Mouse (Mus musculus): ENCODE results near the gene Chl1. TPM values are rescaled to one million over a fixed set of nuclear protein-coding genes. Genes with fewer than 3 reads are reported as not detected.

Chl1 gene
- polyA plus RNA-seq, 1 experiment from 2014 or later, result 0.37 TPM

GRCm38 (mm10) chr6:103674332-103674731 lies 163.9 kb downstream of the Chl1 start:
- no peaks in the 10 kb centered on the region for H3K4me1 ChIP-seq
- H3K27ac ChIP-seq (replicated peaks), result no peak overlapping the region
- no peaks in the 10 kb centered on the region for H3K9me3 ChIP-seq
- H3K4me2 ChIP-seq, result no peak overlapping the region
- WGBS, result 50% methylated on average over 6 of the region's 6 CpGs
- no peak for ATAC-seq (ENCODE audit: extremely low read depth, insufficient number of reproducible peaks, low FRiP score, low TSS enrichment)
- H3K4me3 ChIP-seq, result no peak overlapping the region
- H3K36me3 ChIP-seq, result no peaks in the 10 kb centered on the region
- H3K27me3 ChIP-seq (replicated peaks), result no peaks in the 10 kb centered on the region
- H3K9ac ChIP-seq, result no peak overlapping the region

DNA sequence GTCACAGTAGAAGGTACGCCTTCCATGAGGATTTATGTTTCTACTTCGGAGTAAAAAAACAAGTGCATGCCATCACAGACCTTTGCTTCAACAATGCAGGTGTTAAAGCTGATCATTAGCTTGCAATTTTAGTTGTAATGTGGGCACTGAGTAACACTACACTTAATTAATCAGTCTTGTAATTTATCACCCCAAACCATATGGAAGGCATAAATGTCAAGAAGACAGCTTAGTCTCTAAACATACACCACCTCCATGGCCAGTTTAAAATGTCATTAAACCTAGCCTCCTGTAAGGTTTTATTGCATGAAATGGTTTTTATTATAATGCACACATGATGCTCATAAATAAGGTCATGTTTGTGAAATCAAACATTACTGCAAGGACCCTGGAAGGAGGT lies 164.8 kb downstream of the Chl1 start:
- H3K36me3 ChIP-seq, result no peaks in the 10 kb centered on the region
- H3K27me3 ChIP-seq (replicated peaks), result no peaks in the 10 kb centered on the region
- H3K9ac ChIP-seq, result no peak overlapping the region
- 72% methylated on average over 2 of the region's 2 CpGs for WGBS
- no peak for ATAC-seq (ENCODE audit: extremely low read depth, insufficient number of reproducible peaks, low FRiP score, low TSS enrichment)
- H3K27ac ChIP-seq (replicated peaks), result no peak overlapping the region
- no peak overlapping the region for H3K4me3 ChIP-seq
- H3K4me1 ChIP-seq, result no peaks in the 10 kb centered on the region
- H3K4me2 ChIP-seq, result no peak overlapping the region
- H3K9me3 ChIP-seq, result no peaks in the 10 kb centered on the region

GRCm38 (mm10) chr6:103676664-103677063 lies 166.3 kb downstream of the Chl1 start:
- no peaks in the 10 kb centered on the region for H3K4me1 ChIP-seq
- no peaks in the 10 kb centered on the region for H3K27me3 ChIP-seq (replicated peaks)
- H3K4me2 ChIP-seq, result no peak overlapping the region
- H3K27ac ChIP-seq (replicated peaks), result no peak overlapping the region
- H3K9ac ChIP-seq, result no peak overlapping the region
- no peaks in the 10 kb centered on the region for H3K9me3 ChIP-seq
- no peak overlapping the region for H3K4me3 ChIP-seq
- WGBS, result 83% methylated on average over 5 of the region's 5 CpGs
- no peak for ATAC-seq (ENCODE audit: extremely low read depth, insufficient number of reproducible peaks, low FRiP score, low TSS enrichment)
- H3K36me3 ChIP-seq, result no peaks in the 10 kb centered on the region

DNA sequence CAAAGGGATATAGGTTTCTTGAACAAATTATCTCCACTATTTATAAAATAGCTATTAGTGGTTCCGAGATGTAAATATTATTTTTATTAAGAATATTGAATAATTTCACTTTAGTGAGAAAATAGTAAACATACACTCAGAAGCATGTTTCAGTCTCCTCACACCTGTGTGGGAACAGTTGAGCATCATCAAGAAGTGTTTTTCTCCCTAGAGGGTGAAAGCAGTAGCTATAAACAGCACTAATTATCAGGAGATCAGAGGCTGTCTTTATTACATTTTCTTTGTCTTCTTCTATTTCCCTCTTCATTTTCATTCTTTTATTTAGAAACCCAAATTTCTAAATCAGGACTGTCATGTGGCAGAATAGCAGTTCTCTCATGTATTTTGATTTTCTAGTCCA lies 166.7 kb downstream of the Chl1 start:
- H3K36me3 ChIP-seq, result no peaks in the 10 kb centered on the region
- 70% methylated on average over 1 of the region's 1 CpGs for WGBS
- no peaks in the 10 kb centered on the region for H3K4me1 ChIP-seq
- no peak overlapping the region for H3K9ac ChIP-seq
- no peaks in the 10 kb centered on the region for H3K9me3 ChIP-seq
- H3K4me3 ChIP-seq, result no peak overlapping the region
- no peaks in the 10 kb centered on the region for H3K27me3 ChIP-seq (replicated peaks)
- no peak overlapping the region for H3K4me2 ChIP-seq
- no peak for ATAC-seq (ENCODE audit: extremely low read depth, insufficient number of reproducible peaks, low FRiP score, low TSS enrichment)
- H3K27ac ChIP-seq (replicated peaks), result no peak overlapping the region

DNA sequence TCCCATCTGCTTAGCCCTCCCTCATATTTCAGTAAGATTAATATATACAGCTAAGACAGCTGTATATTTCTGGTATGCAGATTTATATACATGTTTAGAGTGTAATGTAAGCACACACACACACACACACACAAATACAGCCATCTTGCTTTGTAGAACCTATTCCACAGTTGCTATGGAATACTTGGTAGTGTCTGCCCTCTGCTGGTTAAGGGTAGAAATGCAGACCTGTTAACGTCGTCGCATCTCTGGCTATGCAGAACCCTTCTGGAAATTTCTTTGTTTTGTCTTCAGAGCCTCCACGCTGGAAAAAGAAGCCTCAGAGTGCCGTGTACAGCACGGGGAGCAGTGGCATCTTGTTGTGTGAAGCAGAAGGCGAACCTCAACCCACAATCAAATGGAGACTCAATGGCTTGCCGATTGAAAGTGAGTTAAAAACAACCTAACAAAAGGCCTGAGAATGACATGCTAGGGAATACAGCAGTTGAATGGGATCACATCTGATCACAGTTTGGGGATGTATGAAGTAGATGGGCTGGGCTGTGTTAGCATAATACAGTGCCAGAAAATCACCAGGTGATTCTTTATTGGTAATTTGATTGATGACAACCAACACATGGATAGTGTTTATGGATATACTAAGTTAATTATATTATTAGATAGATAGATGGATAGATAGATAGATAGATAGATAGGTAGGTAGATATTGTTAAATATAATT lies 172.6 kb downstream of the Chl1 start:
- Histone ChIP-seq H3K27ac (replicated peaks) (no peak overlapping the region), H3K9ac (no peak overlapping the region), H3K36me3 (no peaks in the 10 kb centered on the region), H3K4me1 (no peaks in the 10 kb centered on the region), H3K9me3 (no peaks in the 10 kb centered on the region), H3K27me3 (replicated peaks) (no peaks in the 10 kb centered on the region), H3K4me2 (no peak overlapping the region), H3K4me3 (no peak overlapping the region)
- ATAC-seq (ENCODE audit: extremely low read depth, insufficient number of reproducible peaks, low FRiP score, low TSS enrichment), result no peak
- WGBS, result 14% methylated on average over 8 of the region's 8 CpGs

DNA sequence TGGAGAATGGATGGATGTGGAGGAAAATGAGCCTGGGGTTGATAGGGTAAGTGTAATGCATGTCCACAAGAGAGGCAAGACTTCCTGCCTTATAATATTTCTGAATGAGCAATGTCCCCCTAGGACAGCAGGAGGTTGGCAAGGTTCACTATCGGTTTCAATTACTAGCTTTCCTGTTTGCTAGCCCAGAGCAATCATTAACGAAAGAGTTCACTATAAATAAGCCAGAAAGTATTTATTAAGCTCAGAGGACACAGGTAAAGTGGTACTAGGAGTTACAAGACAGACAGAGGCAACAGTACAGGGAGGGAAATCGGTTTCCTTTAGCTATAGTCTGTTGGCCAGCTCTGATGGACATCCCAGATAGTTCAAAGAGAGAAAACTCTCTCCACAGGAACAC lies 182.1 kb downstream of the Chl1 start:
- 68% methylated on average over 3 of the region's 3 CpGs for WGBS
- Histone ChIP-seq H3K4me2 (no peak overlapping the region), H3K36me3 (no peaks in the 10 kb centered on the region), H3K4me3 (no peak overlapping the region), H3K27ac (replicated peaks) (no peak overlapping the region), H3K9ac (no peak overlapping the region), H3K4me1 (no peaks in the 10 kb centered on the region), H3K9me3 (no peaks in the 10 kb centered on the region), H3K27me3 (replicated peaks) (no peaks in the 10 kb centered on the region)
- ATAC-seq (ENCODE audit: extremely low read depth, insufficient number of reproducible peaks, low FRiP score, low TSS enrichment), result no peak

DNA sequence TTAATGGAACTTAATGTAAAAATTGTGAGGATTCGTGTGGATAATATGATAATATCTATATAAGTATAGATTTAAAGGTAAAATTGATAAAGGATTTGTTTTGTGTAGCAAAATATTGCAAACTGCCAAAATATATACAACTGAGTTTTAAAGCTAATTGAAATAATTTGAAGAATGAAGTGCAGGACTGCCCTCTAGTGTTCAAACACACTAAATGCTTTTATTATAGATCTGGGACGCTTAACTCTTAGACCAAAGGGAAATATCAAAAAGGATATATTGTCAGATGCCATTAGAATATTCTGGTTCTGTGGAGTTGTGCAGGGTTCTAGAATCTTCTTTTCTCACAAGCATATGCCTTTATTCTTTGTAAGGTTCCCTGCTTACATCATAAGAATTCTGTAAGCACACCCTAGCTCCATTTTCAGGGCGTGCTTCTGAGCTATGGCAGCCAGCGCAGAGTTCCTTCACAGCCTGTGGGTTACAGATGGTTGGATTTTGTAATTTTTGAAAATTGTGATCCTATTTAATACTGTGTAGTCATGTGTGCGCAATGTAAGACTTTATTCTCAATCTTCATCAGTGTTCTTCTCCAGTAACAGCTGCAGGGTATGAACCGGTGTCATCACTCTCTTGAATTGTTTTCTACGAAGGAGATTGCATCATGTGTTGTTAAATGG lies 187.1 kb downstream of the Chl1 start:
- H3K4me2 ChIP-seq, result no peak overlapping the region
- WGBS, result 54% methylated on average over 7 of the region's 7 CpGs
- H3K27me3 ChIP-seq (replicated peaks), result no peaks in the 10 kb centered on the region
- no peaks in the 10 kb centered on the region for H3K36me3 ChIP-seq
- no peak overlapping the region for H3K4me3 ChIP-seq
- no peak for ATAC-seq (ENCODE audit: extremely low read depth, insufficient number of reproducible peaks, low FRiP score, low TSS enrichment)
- no peak overlapping the region for H3K9ac ChIP-seq
- no peak overlapping the region for H3K27ac ChIP-seq (replicated peaks)
- no peaks in the 10 kb centered on the region for H3K9me3 ChIP-seq
- no peaks in the 10 kb centered on the region for H3K4me1 ChIP-seq

- ATAC-seq (ENCODE audit: extremely low read depth, insufficient number of reproducible peaks, low FRiP score, low TSS enrichment), result no peak
These were observed 189.1 kb downstream of the Chl1 start for GRCm38 (mm10) chr6:103699482-103699881.

GRCm38 (mm10) chr6:103699895-103700294 lies 189.5 kb downstream of the Chl1 start:
- H3K27me3 ChIP-seq (replicated peaks), result no peaks in the 10 kb centered on the region
- no peaks in the 10 kb centered on the region for H3K36me3 ChIP-seq
- 52% methylated on average over 1 of the region's 1 CpGs for WGBS
- no peak overlapping the region for H3K27ac ChIP-seq (replicated peaks)
- no peak for ATAC-seq (ENCODE audit: extremely low read depth, insufficient number of reproducible peaks, low FRiP score, low TSS enrichment)
- no peaks in the 10 kb centered on the region for H3K4me1 ChIP-seq
- H3K9me3 ChIP-seq, result no peaks in the 10 kb centered on the region
- no peak overlapping the region for H3K9ac ChIP-seq
- H3K4me2 ChIP-seq, result no peak overlapping the region
- H3K4me3 ChIP-seq, result no peak overlapping the region

More at GRCm38 (mm10) chr6:103699482-103699881, 189.1 kb downstream of the Chl1 start:
- no peak overlapping the region for H3K9ac ChIP-seq
- H3K9me3 ChIP-seq, result no peaks in the 10 kb centered on the region
- H3K27me3 ChIP-seq (replicated peaks), result no peaks in the 10 kb centered on the region
- no peak overlapping the region for H3K4me3 ChIP-seq
- no peaks in the 10 kb centered on the region for H3K4me1 ChIP-seq
- H3K27ac ChIP-seq (replicated peaks), result no peak overlapping the region
- H3K4me2 ChIP-seq, result no peak overlapping the region
- no peaks in the 10 kb centered on the region for H3K36me3 ChIP-seq
- WGBS, result 68% methylated on average over 1 of the region's 1 CpGs

DNA sequence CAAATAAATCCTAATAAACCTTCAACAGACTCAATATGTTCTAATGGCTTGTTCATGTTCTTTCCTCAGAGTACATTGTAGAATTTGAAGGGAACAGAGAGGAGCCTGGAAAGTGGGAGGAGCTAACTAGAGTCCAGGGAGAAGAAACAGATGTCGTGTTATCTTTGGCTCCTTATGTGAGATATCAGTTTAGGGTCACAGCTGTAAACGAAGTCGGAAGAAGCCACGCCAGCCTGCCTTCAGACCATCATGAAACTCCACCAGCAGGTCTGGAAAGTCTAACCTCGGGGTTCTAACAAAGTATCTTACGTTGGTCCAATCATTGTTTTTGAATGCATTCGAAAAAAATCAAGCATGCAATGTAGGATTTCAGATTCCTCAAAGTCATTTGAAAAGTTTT lies 189.9 kb downstream of the Chl1 start:
- Histone ChIP-seq H3K9ac (no peak overlapping the region), H3K27ac (replicated peaks) (no peak overlapping the region), H3K36me3 (no peaks in the 10 kb centered on the region), H3K27me3 (replicated peaks) (no peaks in the 10 kb centered on the region), H3K9me3 (no peaks in the 10 kb centered on the region), H3K4me2 (no peak overlapping the region), H3K4me3 (no peak overlapping the region), H3K4me1 (no peaks in the 10 kb centered on the region)
- 20% methylated on average over 7 of the region's 7 CpGs for WGBS
- no peak for ATAC-seq (ENCODE audit: extremely low read depth, insufficient number of reproducible peaks, low FRiP score, low TSS enrichment)

DNA sequence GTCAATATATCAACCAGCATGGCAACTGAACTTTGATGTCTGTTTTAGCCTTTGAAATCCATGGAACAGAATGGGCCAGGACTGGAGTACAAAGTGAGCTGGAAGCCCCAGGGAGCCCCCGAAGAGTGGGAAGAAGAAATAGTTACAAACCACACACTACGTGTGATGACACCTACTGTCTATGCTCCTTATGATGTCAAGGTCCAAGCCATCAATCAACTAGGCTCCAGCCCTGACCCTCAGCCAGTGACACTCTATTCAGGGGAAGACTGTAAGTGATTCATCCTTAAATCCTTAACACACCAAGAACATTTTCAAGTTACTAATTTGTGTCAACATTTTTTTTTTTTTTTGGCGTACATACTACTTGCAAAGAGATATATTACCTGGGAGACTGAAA lies 196.0 kb downstream of the Chl1 start:
- Histone ChIP-seq H3K36me3 (no peaks in the 10 kb centered on the region), H3K4me3 (no peak overlapping the region), H3K27me3 (replicated peaks) (no peaks in the 10 kb centered on the region), H3K9ac (no peak overlapping the region), H3K4me1 (no peaks in the 10 kb centered on the region), H3K4me2 (no peak overlapping the region), H3K9me3 (no peaks in the 10 kb centered on the region), H3K27ac (replicated peaks) (no peak overlapping the region)
- no peak for ATAC-seq (ENCODE audit: extremely low read depth, insufficient number of reproducible peaks, low FRiP score, low TSS enrichment)
- 71% methylated on average over 3 of the region's 3 CpGs for WGBS

DNA sequence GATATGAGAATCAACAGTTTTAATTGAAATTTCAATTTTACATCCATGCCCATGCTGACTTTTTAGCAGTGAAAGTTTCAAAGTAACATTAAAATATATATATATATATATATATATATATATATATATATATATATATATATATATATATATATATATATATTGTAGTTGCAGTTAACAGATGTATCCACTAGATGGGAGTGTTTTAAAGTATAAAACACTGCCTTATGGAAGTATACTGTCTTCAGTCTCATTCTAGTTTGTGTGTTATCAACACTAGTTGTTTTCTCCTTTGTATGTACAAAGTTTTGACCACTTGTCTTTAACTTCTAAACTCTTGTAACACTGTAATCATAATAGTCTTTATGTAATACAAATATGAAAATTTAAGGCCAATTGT lies 228.9 kb downstream of the Chl1 start:
- Histone ChIP-seq H3K4me3 (no peak overlapping the region), H3K9me3 (no peaks in the 10 kb centered on the region), H3K27me3 (replicated peaks) (no peaks in the 10 kb centered on the region), H3K4me1 (no peaks in the 10 kb centered on the region), H3K27ac (replicated peaks) (no peak overlapping the region), H3K36me3 (no peaks in the 10 kb centered on the region), H3K4me2 (no peak overlapping the region), H3K9ac (no peak overlapping the region)
- ATAC-seq (ENCODE audit: extremely low read depth, insufficient number of reproducible peaks, low FRiP score, low TSS enrichment), result no peak
